Mouse (Mus musculus) adrenal gland (tissue): ENCODE data around the gene Fastkd2.

Experiments used
- intact Hi-C: fragments of 180-260 bp; cut with DNase I; formaldehyde crosslinking; loops from one replicate; pipeline ENCODE4 v1.15.1; 2025
- long read RNA-seq, 2 experiments: library from polyadenylated mRNA; unstranded; transcript quantifications; one replicate each; pipeline ENCODE4 v2.0.0; 2020; ENCODE audit warnings: borderline replicate concordance in 1 of 2; ENCODE audit not compliant: insufficient replicate concordance in 1 of 2

The Fastkd2 gene
- long read RNA-seq, experiment 1, full-length matches to known transcripts = 26 of 32 reads
- long read RNA-seq, experiment 1, partial matches to known transcripts = 4 of 32 reads
- long read RNA-seq, experiment 1, other reads (novel, unspliced or antisense) = 2 of 32 reads
- long read RNA-seq, experiment 2, full-length matches to known transcripts = 38 of 46 reads
- long read RNA-seq, experiment 2, partial matches to known transcripts = 7 of 46 reads
- long read RNA-seq, experiment 2, other reads (novel, unspliced or antisense) = 1 of 46 reads

DNA sequence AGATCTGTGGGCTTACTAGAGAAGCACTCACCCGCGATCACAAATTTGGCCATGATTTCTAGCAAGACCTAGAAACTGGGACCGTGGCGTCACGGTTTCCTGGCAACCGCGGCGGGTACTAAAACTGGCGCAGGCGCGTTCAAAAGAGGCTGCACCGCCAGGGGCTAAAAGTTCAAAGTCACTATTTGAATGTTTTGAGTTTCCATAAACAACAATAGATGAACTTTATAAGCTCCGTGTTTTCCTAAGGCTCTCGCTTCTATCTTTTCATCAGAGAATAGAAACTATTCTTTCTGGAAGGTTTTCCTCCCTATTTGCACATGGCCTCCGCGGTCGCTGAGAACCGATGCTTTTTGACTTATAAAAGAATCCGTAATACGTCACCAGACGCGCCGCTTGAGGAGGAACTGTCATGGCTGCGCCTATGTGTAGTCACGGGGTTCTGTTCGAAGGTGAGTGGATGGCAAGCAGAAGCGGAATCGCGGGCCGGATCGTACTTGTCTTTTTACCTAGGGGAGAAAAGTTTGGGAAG lies at the start of gene Fastkd2, which contains the start of gene Mdh1b:
Gene Fastkd2, plus strand, starts transcription at position 375 of the 532 bp plus-strand sequence.
Gene Mdh1b, minus strand, starts transcription at position 79 of the 532 bp plus-strand sequence.
- intact Hi-C loops = no loop called here

DNA sequence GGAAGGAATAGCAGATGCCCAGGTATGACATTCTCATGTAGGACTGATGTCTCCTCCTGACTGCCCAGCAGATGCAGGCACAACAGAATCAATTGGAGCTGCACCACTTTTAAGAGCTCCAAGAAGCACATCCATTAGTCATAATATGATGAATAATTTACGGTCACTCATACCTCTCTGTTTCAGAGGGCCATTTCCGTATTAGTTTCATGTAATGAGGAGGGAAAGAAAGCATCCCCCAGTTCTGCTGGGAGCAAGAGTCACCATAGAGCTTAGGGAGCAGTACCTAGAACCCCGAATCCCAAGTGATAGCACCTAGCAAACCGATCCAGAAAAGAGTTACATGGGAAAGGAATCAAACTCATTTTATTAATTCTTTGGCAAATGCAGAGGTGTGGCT lies 43.6 kb upstream of the Fastkd2 start, which contains the start of gene Dytn:
Gene Dytn, minus strand, starts transcription at position 101 of the 400 bp plus-strand sequence.
- intact Hi-C loops = no loop called here

DNA sequence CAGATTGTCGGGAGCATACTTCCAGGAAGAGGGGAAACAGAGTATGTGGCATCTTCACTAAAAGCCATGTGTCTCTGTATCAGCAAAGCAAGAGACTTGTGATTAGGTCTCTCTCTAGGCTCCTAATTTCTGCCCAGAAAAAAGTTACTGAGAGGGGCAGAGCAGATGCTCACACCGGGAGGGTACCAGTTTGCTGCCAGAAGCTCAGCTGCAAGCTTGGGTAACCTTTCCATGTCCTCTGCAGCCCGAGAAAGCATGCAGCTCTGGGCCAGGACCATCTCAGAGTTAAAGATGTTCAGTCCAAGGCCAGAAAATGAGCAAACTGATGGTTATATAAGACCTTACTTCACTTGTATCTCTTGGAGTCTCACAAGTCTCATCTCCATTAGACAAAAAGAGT lies 33.6 kb upstream of the Fastkd2 start:
- intact Hi-C loops = no loop called here

- intact Hi-C loops = no loop called here
Observed at GRCm38 (mm10) chr1:63705733-63706132, 24.7 kb upstream of the Fastkd2 start.

DNA sequence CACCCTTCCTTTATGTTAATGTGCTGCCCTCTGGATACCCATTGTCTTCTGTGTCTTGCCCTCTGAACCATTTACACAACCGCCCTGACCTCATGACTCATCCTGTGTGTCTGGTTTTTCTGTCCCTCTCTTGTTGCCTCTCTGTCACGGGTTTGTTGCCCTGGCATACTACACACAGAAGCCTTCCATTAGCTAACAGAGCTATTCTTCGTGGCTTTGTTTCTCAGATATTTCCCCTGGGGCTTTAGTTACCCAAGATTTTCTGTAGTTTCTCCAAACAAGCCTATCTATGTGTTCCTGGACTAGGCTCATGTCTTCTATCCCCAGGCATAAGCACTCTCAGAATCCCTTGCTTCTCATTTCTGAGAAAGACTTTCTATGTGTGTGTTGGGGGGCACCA lies 21.5 kb upstream of the Fastkd2 start:
- intact Hi-C loops = no loop called here

DNA sequence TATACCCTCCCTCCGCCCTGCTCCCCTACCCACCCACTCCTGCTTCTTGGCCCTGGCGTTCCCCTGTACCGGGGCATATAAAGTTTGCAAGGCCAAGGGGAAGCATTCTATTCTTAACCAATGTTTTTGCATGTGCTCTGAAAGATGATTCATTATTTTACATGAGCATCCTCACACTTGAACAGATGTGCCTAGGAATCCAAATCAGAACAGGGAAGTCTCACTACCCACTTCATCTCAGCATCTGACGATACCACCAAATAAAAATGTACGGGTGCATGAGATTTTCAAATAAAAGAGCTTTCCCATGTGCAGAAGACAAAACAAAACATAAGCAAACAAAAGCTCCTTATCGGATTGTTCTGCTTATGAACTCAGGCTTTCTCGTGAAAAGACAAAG lies 10.3 kb upstream of the Fastkd2 start:
- intact Hi-C loops = no loop called here

- intact Hi-C loops = no loop called here
Observed at GRCm38 (mm10) chr1:63729796-63730195, 618 bp upstream of the Fastkd2 start.

- intact Hi-C loops = no loop called here
Observed at GRCm38 (mm10) chr1:63756005-63756404, 25.6 kb downstream of the Fastkd2 start.

DNA sequence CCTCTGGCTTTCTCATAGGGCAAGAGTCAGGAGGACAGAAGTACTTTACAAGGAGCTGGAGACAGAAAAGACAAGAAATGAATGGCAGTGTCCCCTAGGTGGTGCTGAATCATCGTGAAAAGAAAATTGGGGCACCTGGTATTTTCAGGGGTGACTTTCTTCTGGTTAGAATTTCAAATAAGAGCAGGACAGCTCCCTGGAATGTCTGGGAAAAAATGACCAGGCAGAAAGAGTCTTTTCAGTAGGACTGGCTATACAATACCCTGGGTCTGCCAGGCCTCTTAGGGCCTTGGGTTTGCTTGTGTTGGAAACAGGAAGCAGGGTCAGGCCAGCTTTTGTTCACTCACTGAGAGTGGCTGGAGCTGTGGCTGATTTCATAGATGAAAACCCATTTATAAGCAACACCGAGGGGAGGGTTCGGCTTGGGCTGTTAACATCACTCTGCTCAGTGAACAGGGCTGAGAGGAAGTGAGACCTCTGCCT lies 32.8 kb downstream of the Fastkd2 start:
- intact Hi-C loops = loop anchor here (1.0 to 10.0 kb wide), 3 partner anchors 192 to 685 kb away; no protein-coding TSS in a partner anchor

DNA sequence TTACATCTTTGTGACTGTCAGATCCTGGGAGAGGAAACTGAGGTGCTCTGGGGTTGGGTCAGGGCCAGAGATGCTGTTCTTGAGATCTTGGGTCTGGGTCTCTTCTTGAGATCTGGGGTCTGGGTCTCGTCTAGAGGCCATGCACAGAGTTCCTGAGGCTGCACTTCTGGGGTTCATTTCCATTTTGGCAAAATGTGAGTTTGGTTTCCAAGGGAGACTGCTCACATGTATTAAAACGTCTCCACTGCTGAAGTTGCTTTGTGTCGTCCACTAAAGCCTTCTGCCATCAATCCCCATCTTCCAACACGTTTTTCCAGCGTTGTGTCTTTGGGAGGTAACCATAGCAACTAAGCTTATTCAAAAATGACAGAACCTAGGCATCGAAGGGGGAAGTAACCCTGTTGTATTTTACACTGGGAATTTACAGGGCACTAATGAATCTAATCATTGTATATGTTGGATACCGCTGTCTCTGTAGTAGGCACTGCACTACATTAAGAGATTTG lies 33.5 kb downstream of the Fastkd2 start:
- intact Hi-C loops = loop anchor here (1.0 to 10.0 kb wide), 3 partner anchors 191 to 684 kb away; no protein-coding TSS in a partner anchor

- intact Hi-C loops = loop anchor here (10.0 kb wide), 2 partner anchors 190 to 290 kb away; no protein-coding TSS in a partner anchor
Observed at GRCm38 (mm10) chr1:63764395-63764794, 34.0 kb downstream of the Fastkd2 start.

DNA sequence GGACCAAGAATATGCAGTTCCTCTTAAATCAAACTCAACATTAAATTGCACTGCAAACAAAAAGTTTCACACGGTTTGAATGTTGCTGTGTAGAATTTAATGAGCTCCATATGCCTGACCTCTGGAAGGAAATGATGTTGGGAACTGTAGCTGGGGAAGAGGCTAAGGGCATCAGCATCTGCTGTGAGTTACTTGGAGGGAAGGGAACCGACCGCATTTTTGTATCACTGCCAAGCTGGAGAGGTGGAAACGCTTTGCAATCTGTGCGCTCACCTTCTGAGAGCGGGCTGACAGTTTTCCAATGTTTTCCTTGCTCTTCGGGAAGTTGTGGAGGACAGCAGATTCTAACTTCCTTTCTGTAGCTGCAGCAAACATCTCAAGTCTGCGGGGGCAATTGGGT lies 37.7 kb downstream of the Fastkd2 start:
- intact Hi-C loops = loop anchor here (5.0 to 10.0 kb wide), 4 partner anchors 101 to 354 kb away; partner anchors contain the start of gene Klf7

- intact Hi-C loops = loop anchor here (5.0 to 10.0 kb wide), 4 partner anchors 102 to 353 kb away; partner anchors contain the start of gene Klf7
Observed at GRCm38 (mm10) chr1:63769167-63769566, 38.8 kb downstream of the Fastkd2 start, which contains the start of gene 4933402D24Rik. 4933402D24Rik (minus strand) TSS chr1:63769267.

GRCm38 (mm10) chr1:63770309-63770708 lies 39.9 kb downstream of the Fastkd2 start:
- intact Hi-C loops = no loop called here

GRCm38 (mm10) chr1:63776396-63776795 lies 46.0 kb downstream of the Fastkd2 start:
- intact Hi-C loops = no loop called here

- intact Hi-C loops = no loop called here
Observed at GRCm38 (mm10) chr1:63776902-63777630, 46.7 kb downstream of the Fastkd2 start.

DNA sequence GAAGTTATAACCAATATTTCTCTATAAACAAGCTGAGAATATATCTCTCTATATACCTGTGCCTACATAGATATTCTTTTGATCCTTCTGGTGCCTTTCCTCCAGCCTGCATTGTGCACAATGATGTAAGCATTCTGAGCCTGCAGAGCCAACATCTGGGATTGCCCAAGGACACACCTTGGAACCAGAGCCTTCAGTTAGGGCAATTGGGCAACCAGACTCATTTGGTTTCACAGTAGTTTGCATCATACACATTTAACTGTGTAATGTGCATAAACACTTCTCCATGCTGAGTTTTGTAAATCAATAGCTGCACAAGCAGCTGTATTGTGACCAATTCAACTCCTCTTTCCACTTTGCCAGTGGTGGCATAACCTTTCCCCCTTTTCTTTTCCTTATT lies 63.9 kb downstream of the Fastkd2 start:
- intact Hi-C loops = no loop called here
